Mouse (Mus musculus) spleen, adult 18-20 months (tissue): ENCODE measurements around the gene Myoc.
A peak's percentile ranks its signal among the peaks of the same experiment; 100 is the strongest.
"Not testable (repeated sequence)": the region's sequence is repeated elsewhere in the genome, so short reads cannot be mapped to it uniquely, and the experiment has no call there.

ENCODE experiments used
- DNase-seq, 2 experiments: peaks; one replicate each; pipeline ENCODE4 v3.0.0; 2022; ENCODE audit warnings: mixed read lengths in 2 of 2

Gene Myoc

GRCm38 (mm10) chr1:162639051-162639750 is at the start of gene Myoc:
Myoc (plus strand) TSS chr1:162639155.
- DNase-seq, result no peak

- DNase-seq, result no peak
Measured at GRCm38 (mm10) chr1:162589443-162589842, 49.5 kb upstream of the Myoc start.

- DNase-seq, result no peak
Measured at GRCm38 (mm10) chr1:162590415-162590997, 48.4 kb upstream of the Myoc start.

GRCm38 (mm10) chr1:162597379-162598102 is 41.4 kb upstream of the Myoc start:
- no peak for DNase-seq

GRCm38 (mm10) chr1:162599617-162600016 is 39.3 kb upstream of the Myoc start:
- no peak for DNase-seq

GRCm38 (mm10) chr1:162601288-162601687 is 37.7 kb upstream of the Myoc start:
- no peak for DNase-seq

- no peak for DNase-seq
Measured at GRCm38 (mm10) chr1:162608127-162608526, 30.8 kb upstream of the Myoc start.

GRCm38 (mm10) chr1:162609633-162610250 is 29.2 kb upstream of the Myoc start:
- DNase-seq, result no peak

GRCm38 (mm10) chr1:162611191-162611590 is 27.8 kb upstream of the Myoc start:
- DNase-seq, result no peak

GRCm38 (mm10) chr1:162615511-162615910 is 23.4 kb upstream of the Myoc start:
- DNase-seq, result no peak

- no peak for DNase-seq
Measured at GRCm38 (mm10) chr1:162620487-162620886, 18.5 kb upstream of the Myoc start.

- DNase-seq, result no peak
Measured at GRCm38 (mm10) chr1:162623895-162624294, 15.1 kb upstream of the Myoc start.

GRCm38 (mm10) chr1:162625229-162625628 is 13.7 kb upstream of the Myoc start:
- DNase-seq, result peak in 1 of 2 experiments; percentile 27

GRCm38 (mm10) chr1:162627821-162628220 is 11.1 kb upstream of the Myoc start:
- DNase-seq, result not testable (repeated sequence)

- not testable (repeated sequence) for DNase-seq
Measured at GRCm38 (mm10) chr1:162628326-162628725, 10.6 kb upstream of the Myoc start.

GRCm38 (mm10) chr1:162635291-162635931 is 3.5 kb upstream of the Myoc start:
- not testable (repeated sequence) for DNase-seq

GRCm38 (mm10) chr1:162636516-162636915 is 2.4 kb upstream of the Myoc start:
- DNase-seq, result no peak

GRCm38 (mm10) chr1:162638535-162638934 is 420 bp upstream of the Myoc start:
- no peak for DNase-seq

- no peak for DNase-seq
Measured at GRCm38 (mm10) chr1:162639861-162640260, 906 bp downstream of the Myoc start.

- no peak for DNase-seq
Measured at GRCm38 (mm10) chr1:162642591-162642990, 3.6 kb downstream of the Myoc start.

GRCm38 (mm10) chr1:162643752-162644151 is 4.8 kb downstream of the Myoc start:
- DNase-seq, result no peak

GRCm38 (mm10) chr1:162646083-162646686 is 7.2 kb downstream of the Myoc start:
- DNase-seq, result peak in 1 of 2 experiments; percentile 17
